Mouse (Mus musculus): Measurements from ENCODE around the gene L3mbtl1. TPM values are rescaled to one million over a fixed set of nuclear protein-coding genes. Genes with fewer than 3 reads are reported as not detected.

Gene L3mbtl1
- polyA plus RNA-seq, 1 experiment from 2014 or later = 6.0 TPM

DNA sequence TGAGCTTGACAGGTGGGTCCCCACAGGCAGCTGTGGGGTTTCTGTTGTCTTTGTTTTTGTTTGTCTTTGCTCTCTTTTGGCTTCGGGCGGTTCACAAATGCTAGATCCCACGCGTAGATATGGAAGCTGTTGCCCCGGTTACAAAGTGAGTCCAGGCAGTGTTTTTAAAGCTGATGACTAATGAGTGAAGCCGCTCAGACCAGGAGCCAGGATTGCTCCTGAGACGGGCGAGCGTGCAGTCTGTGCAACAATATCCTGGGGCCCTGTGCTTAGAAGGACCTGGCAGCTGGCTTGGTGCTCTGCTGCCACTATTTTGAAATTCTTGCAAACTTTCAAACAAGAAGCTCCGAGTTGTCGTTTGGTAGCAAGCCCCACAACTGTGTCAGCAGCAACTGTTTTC is 30.4 kb downstream of the L3mbtl1 start:
- no peak for ATAC-seq (ENCODE audit: low FRiP score)
- H3K27me3 ChIP-seq (replicated peaks) = 0 out of 2 replicates have a peak, but pooled peaks cover 3% of the 10 kb centered on the region
- H3K4me3 ChIP-seq (replicated peaks) = no peak overlapping the region
- H3K4me1 ChIP-seq = peaks cover 16% of the 10 kb centered on the region
- no peak overlapping the region for H3K9ac ChIP-seq (replicated peaks)
- H3K27ac ChIP-seq (replicated peaks) = no peak overlapping the region
- no peak overlapping the region for H3K4me2 ChIP-seq
- no peaks in the 10 kb centered on the region for H3K36me3 ChIP-seq
- WGBS = 19% methylated on average over 11 of the region's 11 CpGs
- no peaks in the 10 kb centered on the region for H3K9me3 ChIP-seq (replicated peaks)

DNA sequence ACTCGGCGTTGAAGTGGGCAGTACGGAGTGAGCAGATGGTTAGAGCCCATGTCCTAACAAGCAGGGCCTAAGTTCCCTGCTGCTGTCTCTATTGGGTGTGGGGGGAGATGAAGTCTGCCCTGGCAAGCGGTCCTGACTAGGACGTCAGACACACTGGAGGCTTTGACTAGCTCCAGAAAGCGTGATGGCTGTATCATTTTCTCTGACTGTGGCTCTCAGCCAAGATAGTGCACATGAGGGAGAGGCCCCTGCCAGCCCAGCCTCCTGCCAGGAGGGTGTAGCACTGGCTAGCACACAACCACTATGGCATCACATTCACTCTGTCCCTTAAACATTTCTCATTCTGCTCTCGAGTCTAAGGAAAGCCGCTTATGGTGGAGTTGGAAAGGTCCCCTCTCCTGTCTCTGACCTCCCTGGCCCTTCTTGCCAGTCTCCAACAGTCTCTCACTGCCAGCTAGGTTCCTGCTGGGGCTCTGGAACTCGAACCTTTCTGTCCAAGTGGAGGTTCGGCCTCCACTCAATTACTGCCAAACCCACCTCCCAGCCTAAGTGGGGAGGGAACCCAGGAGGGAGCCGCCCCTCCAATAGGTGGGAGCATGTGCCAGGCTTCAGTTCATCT is 32.0 kb downstream of the L3mbtl1 start:
- H3K4me1 ChIP-seq = peaks cover 16% of the 10 kb centered on the region
- no peak overlapping the region for H3K4me2 ChIP-seq
- H3K9me3 ChIP-seq (replicated peaks) = no peaks in the 10 kb centered on the region
- no peaks in the 10 kb centered on the region for H3K36me3 ChIP-seq
- H3K9ac ChIP-seq (replicated peaks) = no peak overlapping the region
- H3K27me3 ChIP-seq (replicated peaks) = 0 out of 2 replicates have a peak, but pooled peaks cover 3% of the 10 kb centered on the region
- ATAC-seq (ENCODE audit: low FRiP score) = peak; percentile 45; the same call in 1 of the 2 replicates
- H3K4me3 ChIP-seq (replicated peaks) = no peak overlapping the region
- 75% methylated on average over 11 of the region's 11 CpGs for WGBS
- H3K27ac ChIP-seq (replicated peaks) = no peak overlapping the region

GRCm38 (mm10) chr2:162976001-162976400 is 32.7 kb downstream of the L3mbtl1 start:
- Histone ChIP-seq H3K4me3 (replicated peaks) (no peak overlapping the region), H3K27ac (replicated peaks) (no peak overlapping the region), H3K4me1 (peaks cover 16% of the 10 kb centered on the region), H3K9me3 (replicated peaks) (no peaks in the 10 kb centered on the region), H3K36me3 (no peaks in the 10 kb centered on the region), H3K9ac (replicated peaks) (no peak overlapping the region), H3K27me3 (replicated peaks) (0 out of 2 replicates have a peak, but pooled peaks cover under 1% of the 10 kb centered on the region), H3K4me2 (no peak overlapping the region)
- no peak for ATAC-seq (ENCODE audit: low FRiP score)
- 58% methylated on average over 4 of the region's 4 CpGs for WGBS

DNA sequence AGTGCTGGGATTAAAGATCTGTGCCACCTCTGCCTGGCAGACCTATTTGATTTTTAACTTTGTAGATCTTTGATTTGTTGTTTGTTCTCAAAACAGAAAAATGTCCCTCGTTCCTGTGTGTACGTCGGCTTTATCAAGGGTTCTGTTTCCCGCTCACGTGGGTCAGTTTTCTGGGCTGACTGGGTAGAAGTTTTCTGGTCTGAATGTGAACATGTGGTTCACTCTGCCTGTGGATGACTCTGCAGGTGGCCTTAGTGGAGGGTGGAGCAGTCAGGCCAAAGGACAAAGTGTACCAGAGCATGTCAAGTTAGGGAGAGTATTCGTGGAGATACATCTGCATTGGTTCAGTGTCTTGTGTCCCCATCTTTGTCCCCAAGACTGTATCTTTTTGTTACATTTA is 41.1 kb downstream of the L3mbtl1 start:
- H3K27ac ChIP-seq (replicated peaks) = no peak overlapping the region
- no peaks in the 10 kb centered on the region for H3K4me1 ChIP-seq
- no peak overlapping the region for H3K9ac ChIP-seq (replicated peaks)
- H3K36me3 ChIP-seq = no peaks in the 10 kb centered on the region
- no peak overlapping the region for H3K4me3 ChIP-seq (replicated peaks)
- 90% methylated on average over 6 of the region's 6 CpGs for WGBS
- H3K9me3 ChIP-seq (replicated peaks) = no peaks in the 10 kb centered on the region
- peaks cover 4% of the 10 kb centered on the region; the same call in 1 of the 2 replicates for H3K27me3 ChIP-seq (replicated peaks)
- H3K4me2 ChIP-seq = no peak overlapping the region
- no peak for ATAC-seq (ENCODE audit: low FRiP score)

- no peak for ATAC-seq (ENCODE audit: low FRiP score)
- peaks cover 4% of the 10 kb centered on the region for H3K27me3 ChIP-seq (replicated peaks)
- H3K27ac ChIP-seq (replicated peaks) = no peak overlapping the region
- H3K36me3 ChIP-seq = no peaks in the 10 kb centered on the region
- no peaks in the 10 kb centered on the region for H3K4me1 ChIP-seq
- H3K4me3 ChIP-seq (replicated peaks) = no peak overlapping the region
- H3K9me3 ChIP-seq (replicated peaks) = no peaks in the 10 kb centered on the region
- no peak overlapping the region for H3K4me2 ChIP-seq
- 51% methylated on average over 3 of the region's 3 CpGs for WGBS
- H3K9ac ChIP-seq (replicated peaks) = no peak overlapping the region
Observed at GRCm38 (mm10) chr2:162985923-162986322, 42.7 kb downstream of the L3mbtl1 start.

- no peaks in the 10 kb centered on the region for H3K36me3 ChIP-seq
- no peak overlapping the region for H3K9ac ChIP-seq (replicated peaks)
- H3K4me1 ChIP-seq = no peaks in the 10 kb centered on the region
- WGBS = 84% methylated on average over 3 of the region's 3 CpGs
- no peak overlapping the region for H3K4me2 ChIP-seq
- peaks cover 4% of the 10 kb centered on the region for H3K27me3 ChIP-seq (replicated peaks)
- H3K9me3 ChIP-seq (replicated peaks) = no peaks in the 10 kb centered on the region
- ATAC-seq (ENCODE audit: low FRiP score) = no peak
- no peak overlapping the region for H3K4me3 ChIP-seq (replicated peaks)
- H3K27ac ChIP-seq (replicated peaks) = no peak overlapping the region
Observed at GRCm38 (mm10) chr2:162986764-162987163, 43.5 kb downstream of the L3mbtl1 start.

DNA sequence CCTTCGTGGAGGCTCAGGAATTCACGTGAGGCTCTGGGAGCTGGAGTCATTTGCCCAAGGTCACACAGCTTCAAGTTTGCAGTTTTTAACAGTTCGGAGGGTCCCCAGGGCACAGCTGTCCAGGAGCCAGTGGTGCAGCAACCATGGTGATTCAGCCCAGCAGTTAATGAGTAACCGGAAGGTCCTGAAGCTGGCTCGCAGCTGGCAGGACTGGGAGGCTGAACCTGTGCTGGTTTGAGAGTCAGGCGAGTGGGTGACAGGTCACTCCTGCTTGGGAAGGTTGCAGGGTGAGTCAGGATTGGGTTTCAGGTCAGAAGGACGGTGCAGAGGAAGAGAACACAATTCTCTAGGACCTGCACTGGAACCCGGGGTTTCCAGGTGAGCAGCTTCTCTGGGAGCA is 43.9 kb downstream of the L3mbtl1 start, which contains the start of gene Sgk2:
TSS of gene Sgk2 (plus strand) at position 113 of the 400 bp plus-strand sequence.
- ATAC-seq (ENCODE audit: low FRiP score) = no peak
- no peaks in the 10 kb centered on the region for H3K9me3 ChIP-seq (replicated peaks)
- no peaks in the 10 kb centered on the region for H3K4me1 ChIP-seq
- no peak within 1 kb of the TSS for H3K4me2 ChIP-seq
- H3K9ac ChIP-seq (replicated peaks) = no peak within 1 kb of the TSS
- no peak within 1 kb of the TSS for H3K27ac ChIP-seq (replicated peaks)
- H3K27me3 ChIP-seq (replicated peaks) = peaks cover 4% of the 10 kb centered on the region
- no peaks in the 10 kb centered on the region for H3K36me3 ChIP-seq
- WGBS = 55% methylated on average over 8 of the region's 8 CpGs
- H3K4me3 ChIP-seq (replicated peaks) = no peak within 1 kb of the TSS

DNA sequence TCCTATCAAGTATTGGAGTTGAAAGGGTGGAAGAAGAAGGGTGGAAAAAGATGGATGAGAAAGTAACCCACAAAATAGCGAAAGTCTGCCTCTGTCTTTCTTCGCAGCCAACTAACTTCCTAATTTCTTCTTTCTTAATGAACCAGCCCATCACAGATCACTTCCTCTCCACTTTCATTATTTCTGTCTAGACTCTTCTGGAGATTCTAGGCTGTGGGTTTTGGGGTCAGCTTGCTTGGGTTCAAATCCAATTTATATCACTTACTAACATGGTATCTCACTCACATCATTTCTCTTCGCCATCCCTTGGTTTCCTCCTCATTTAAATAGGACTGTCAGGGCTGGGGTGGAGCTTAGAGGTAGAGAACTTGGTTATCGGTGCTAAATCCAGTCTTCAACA is 45.0 kb downstream of the L3mbtl1 start:
- Histone ChIP-seq H3K9ac (replicated peaks) (no peak overlapping the region), H3K27me3 (replicated peaks) (peaks cover 4% of the 10 kb centered on the region), H3K9me3 (replicated peaks) (no peaks in the 10 kb centered on the region), H3K27ac (replicated peaks) (no peak overlapping the region), H3K4me2 (no peak overlapping the region), H3K36me3 (no peaks in the 10 kb centered on the region), H3K4me3 (replicated peaks) (no peak overlapping the region), H3K4me1 (no peaks in the 10 kb centered on the region)
- 91% methylated on average over 4 of the region's 4 CpGs for WGBS
- no peak for ATAC-seq (ENCODE audit: low FRiP score)

DNA sequence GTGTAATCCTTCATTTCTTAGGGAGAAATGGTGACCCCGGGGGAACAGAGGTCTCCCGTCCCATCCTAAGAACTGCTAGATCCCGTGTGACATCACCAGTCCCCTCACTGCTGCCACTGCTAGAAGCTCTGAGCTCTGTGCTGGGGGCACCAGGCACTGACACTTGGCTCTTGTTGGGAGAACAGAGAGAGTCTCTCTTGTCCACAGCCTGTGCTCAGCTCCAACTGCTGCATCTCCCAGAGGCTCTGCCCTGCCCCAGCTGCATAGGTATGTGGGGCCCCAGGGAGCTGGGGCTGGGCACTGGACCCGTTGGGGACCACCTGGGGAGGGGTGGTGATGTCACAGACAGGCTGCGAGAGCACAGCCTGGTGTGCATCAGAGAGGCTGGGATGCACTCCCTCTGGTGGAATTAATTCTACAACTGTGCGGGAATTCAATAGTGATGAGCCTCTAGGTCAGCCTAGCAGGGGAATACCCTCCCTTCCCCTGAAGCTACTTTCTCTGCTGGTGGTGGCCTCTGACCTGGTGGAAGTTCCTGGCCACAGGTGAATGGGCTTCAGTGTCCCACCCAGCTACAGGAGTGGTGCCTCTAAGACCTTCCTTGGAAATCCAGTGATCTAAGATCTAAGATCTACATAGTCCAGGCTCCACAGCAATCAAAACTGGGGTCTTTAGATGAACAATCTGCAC is 48.3 kb downstream of the L3mbtl1 start:
- Histone ChIP-seq H3K27me3 (replicated peaks) (peaks cover 4% of the 10 kb centered on the region), H3K4me3 (replicated peaks) (no peak overlapping the region), H3K9me3 (replicated peaks) (no peaks in the 10 kb centered on the region), H3K4me1 (no peaks in the 10 kb centered on the region), H3K9ac (replicated peaks) (no peak overlapping the region), H3K36me3 (no peaks in the 10 kb centered on the region), H3K27ac (replicated peaks) (no peak overlapping the region), H3K4me2 (no peak overlapping the region)
- WGBS = 44% methylated on average over 6 of the region's 6 CpGs
- ATAC-seq (ENCODE audit: low FRiP score) = no peak

DNA sequence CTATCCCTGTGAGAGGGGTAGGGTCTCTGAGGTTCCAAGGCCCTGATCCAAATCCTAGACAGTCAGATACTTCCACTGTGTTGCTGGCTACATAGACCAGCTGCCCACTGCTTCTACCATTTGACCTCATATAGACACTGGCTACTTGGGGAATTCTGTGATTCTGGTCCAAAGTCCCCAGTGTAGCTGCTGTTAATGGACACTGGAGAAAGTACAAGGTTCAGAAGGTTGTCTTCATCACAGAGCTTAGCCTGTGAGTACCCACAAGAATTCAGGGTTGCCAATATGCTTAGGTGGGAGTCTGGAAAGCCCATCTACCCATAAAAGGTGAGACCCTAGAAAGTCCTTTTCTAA is 48.8 kb downstream of the L3mbtl1 start:
- Histone ChIP-seq H3K36me3 (no peaks in the 10 kb centered on the region), H3K4me3 (replicated peaks) (no peak overlapping the region)

DNA sequence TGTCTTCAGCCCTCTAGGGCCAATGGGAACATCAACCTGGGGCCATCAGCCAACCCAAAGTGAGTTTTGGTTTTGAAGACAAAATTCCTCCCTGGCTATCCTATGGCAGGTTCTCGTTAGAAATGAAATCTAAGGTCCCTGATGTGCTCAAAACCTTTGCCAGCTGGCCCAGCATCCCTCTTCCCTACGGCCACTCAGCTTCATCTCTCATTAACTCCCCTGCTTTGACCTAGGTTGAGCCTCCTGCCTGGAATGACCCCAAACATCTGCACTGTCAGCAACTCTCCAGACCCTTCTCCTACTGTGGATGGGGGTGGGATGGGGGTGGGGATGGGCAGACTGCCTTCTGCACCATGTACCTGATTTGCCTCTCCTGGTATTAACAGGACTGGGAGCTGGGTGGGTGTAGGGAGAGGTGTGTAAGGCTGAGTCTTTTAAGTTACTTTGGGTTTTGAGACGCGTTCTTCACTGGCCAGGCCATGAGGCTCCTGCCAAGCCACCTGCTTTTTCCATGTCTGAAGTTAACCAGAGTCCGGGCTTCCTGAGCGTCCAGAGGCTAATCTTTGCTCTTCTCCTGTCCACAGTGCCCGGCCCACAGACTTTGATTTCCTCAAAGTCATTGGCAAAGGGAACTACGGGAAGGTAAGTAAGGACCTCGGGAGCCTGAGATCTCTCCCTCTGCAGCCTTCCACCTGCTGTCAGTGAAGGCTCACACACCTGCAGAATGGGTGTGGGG is 50.8 kb downstream of the L3mbtl1 start:
- Histone ChIP-seq H3K27me3 (replicated peaks) (no peaks in the 10 kb centered on the region; the same call in 1 of the 2 replicates), H3K36me3 (no peaks in the 10 kb centered on the region), H3K27ac (replicated peaks) (no peak overlapping the region), H3K4me3 (replicated peaks) (no peak overlapping the region), H3K4me2 (no peak overlapping the region), H3K4me1 (no peaks in the 10 kb centered on the region), H3K9ac (replicated peaks) (no peak overlapping the region), H3K9me3 (replicated peaks) (no peaks in the 10 kb centered on the region)
- WGBS = 86% methylated on average over 9 of the region's 9 CpGs
- no peak for ATAC-seq (ENCODE audit: low FRiP score)

More for the DNA sequence above, 48.8 kb downstream of the L3mbtl1 start:
- Histone ChIP-seq H3K4me2 (no peak overlapping the region), H3K27me3 (replicated peaks) (peaks cover 3% of the 10 kb centered on the region), H3K27ac (replicated peaks) (no peak overlapping the region), H3K4me1 (no peaks in the 10 kb centered on the region), H3K9me3 (replicated peaks) (no peaks in the 10 kb centered on the region), H3K9ac (replicated peaks) (no peak overlapping the region)
- no peak for ATAC-seq (ENCODE audit: low FRiP score)

Data from neural tube, embryonic 15.5 days (tissue).